Comparison of ENCODE assay signal across 16 mouse cellular contexts in genomic region chr11:107707897-107708610, GRCm38 (mm10). TPM values are rescaled to one million over a fixed set of nuclear protein-coding genes. Genes with fewer than 3 reads are reported as not detected.
DNase-seq lines count a peak whose midpoint lies in the region; ATAC-seq lines count a peak whose summit lies in the region.
"Had no signal": no experiment of that assay in that cellular context is flagged by ENCODE, and none has a peak within 500 bp of the region (broad histone marks: within the 10 kb centered on the region; RNA-seq: fewer than 3 reads in every experiment).

No protein-coding gene starts in this region.

- H3K9ac ChIP-seq in forebrain, embryonic 12.5 days: no peak overlapping the region
- H3K9ac ChIP-seq in hindbrain, embryonic 16.5 days (ENCODE audit: low read depth, low read length): no peak overlapping the region
- H3K9ac ChIP-seq in neural tube, embryonic 12.5 days: no peak overlapping the region
- H3K9ac ChIP-seq: embryonic facial prominence, embryonic 12.5 days; limb, embryonic 15.5 days; lung, embryonic 15.5 days had no signal

- H3K4me2 ChIP-seq in forebrain, embryonic 12.5 days: peak overlapping the region; percentile 22
- H3K4me2 ChIP-seq in hindbrain, embryonic 16.5 days (ENCODE audit: low read length): peak overlapping the region; percentile 28; the same call in 1 of the 2 replicates
- H3K4me2 ChIP-seq in neural tube, embryonic 12.5 days (replicated peaks): peak overlapping the region; percentile 22
- H3K4me2 ChIP-seq: embryonic facial prominence, embryonic 12.5 days; limb, embryonic 15.5 days; lung, embryonic 15.5 days had no signal

- peak; percentile 64 for DNase-seq in embryo, embryonic 10.5 days (ENCODE audit: low spot score)
- no peak for DNase-seq in layer of hippocampus, postnatal 10 days (ENCODE audit: low spot score in 2 of 2)
- DNase-seq in natural killer cell, adult 2 months (ENCODE audit: low spot score in 2 of 2): no peak
- no peak for DNase-seq in urinary bladder, adult 2 months (ENCODE audit: low spot score)
- DNase-seq: adrenal gland, adult 8-10 months; heart, adult 18-20 months; kidney, adult 8-10 months; right cerebral cortex, adult 18-20 months had no signal

- peaks cover 32% of the 10 kb centered on the region for H3K4me1 ChIP-seq in forebrain, embryonic 12.5 days
- peaks cover 6% of the 10 kb centered on the region for H3K4me1 ChIP-seq in hindbrain, embryonic 16.5 days (ENCODE audit: control insufficient read depth, insufficient read depth, low read depth, low read length)
- peaks cover 25% of the 10 kb centered on the region for H3K4me1 ChIP-seq in neural tube, embryonic 12.5 days
- H3K4me1 ChIP-seq: lung, embryonic 15.5 days had no signal

- H3K36me3 ChIP-seq in forebrain, embryonic 12.5 days (replicated peaks): no peaks in the 10 kb centered on the region
- H3K36me3 ChIP-seq in hindbrain, embryonic 16.5 days (ENCODE audit: control insufficient read depth, insufficient read depth, low read length): no peaks in the 10 kb centered on the region
- H3K36me3 ChIP-seq in neural tube, embryonic 12.5 days: no peaks in the 10 kb centered on the region
- H3K36me3 ChIP-seq: embryonic facial prominence, embryonic 12.5 days; limb, embryonic 15.5 days; lung, embryonic 15.5 days had no signal

- 12% methylated on average over 20 of the region's 20 CpGs for WGBS in forebrain, embryonic 12.5 days
- 17% methylated on average over 20 of the region's 20 CpGs for WGBS in hindbrain, embryonic 16.5 days
- 18% methylated on average over 20 of the region's 20 CpGs for WGBS in neural tube, embryonic 12.5 days

- H3K9me3 ChIP-seq in forebrain, embryonic 12.5 days: no peaks in the 10 kb centered on the region
- no peaks in the 10 kb centered on the region for H3K9me3 ChIP-seq in hindbrain, embryonic 16.5 days (ENCODE audit: control insufficient read depth, low read length)
- no peaks in the 10 kb centered on the region for H3K9me3 ChIP-seq in neural tube, embryonic 12.5 days
- H3K9me3 ChIP-seq: embryonic facial prominence, embryonic 12.5 days; limb, embryonic 15.5 days; lung, embryonic 15.5 days had no signal

- ATAC-seq in forebrain, embryonic 12.5 days (ENCODE audit: low FRiP score): no peak
- ATAC-seq in hindbrain, embryonic 16.5 days: peak; percentile 55; the same call in 1 of the 2 replicates
- ATAC-seq in neural tube, embryonic 12.5 days (ENCODE audit: low FRiP score, low read depth): peak; percentile 83
- ATAC-seq: Patski had no signal

- no peak overlapping the region for H3K27ac ChIP-seq in forebrain, embryonic 12.5 days
- H3K27ac ChIP-seq in hindbrain, embryonic 16.5 days (ENCODE audit: low read depth, low read length): no peak overlapping the region
- H3K27ac ChIP-seq in neural tube, embryonic 12.5 days: no peak overlapping the region
- H3K27ac ChIP-seq: embryonic facial prominence, embryonic 12.5 days; limb, embryonic 15.5 days; lung, embryonic 15.5 days had no signal

- H3K27me3 ChIP-seq in forebrain, embryonic 12.5 days: peaks cover 13% of the 10 kb centered on the region
- no peaks in the 10 kb centered on the region for H3K27me3 ChIP-seq in hindbrain, embryonic 16.5 days (replicated peaks; ENCODE audit: control insufficient read depth, insufficient read depth, low read length)
- no peaks in the 10 kb centered on the region; the same call in 1 of the 2 replicates for H3K27me3 ChIP-seq in neural tube, embryonic 12.5 days (replicated peaks)
- H3K27me3 ChIP-seq: embryonic facial prominence, embryonic 12.5 days; limb, embryonic 15.5 days; lung, embryonic 15.5 days; Patski had no signal

- no peak overlapping the region for H3K4me3 ChIP-seq in forebrain, embryonic 12.5 days (replicated peaks)
- no peak overlapping the region for H3K4me3 ChIP-seq in hindbrain, embryonic 16.5 days (ENCODE audit: low read length)
- H3K4me3 ChIP-seq in neural tube, embryonic 12.5 days: no peak overlapping the region
- H3K4me3 ChIP-seq: embryonic facial prominence, embryonic 12.5 days; limb, embryonic 15.5 days; lung, embryonic 15.5 days had no signal

RNA-seq across cellular contexts. Expression of gene Cacng1, which starts 8.3 kb away (rescaled TPM):
- 0.26 TPM in 1 of 2 replicates, not detected in the other for polyA plus RNA-seq in forebrain, embryonic 12.5 days (2016; fragmentation: Nextera tagmentation; extraction: Ambion mirVana)
- polyA plus RNA-seq in hindbrain, embryonic 16.5 days (2015; fragmentation: Nextera tagmentation; extraction: Ambion mirVana): 0.29 and 2.4 TPM in 2 replicates
- polyA plus RNA-seq in neural tube, embryonic 12.5 days (2016; fragmentation: Nextera tagmentation; extraction: Ambion mirVana): 1.5 and 1.8 TPM in 2 replicates
- total RNA-seq in layer of hippocampus, postnatal 10 days (2021): under 1 TPM in 1 of 2 experiments, not detected in 1; 0.27 TPM
- polyA plus RNA-seq in urinary bladder, adult 2 months (2012; rRNA removed): 0.06 TPM in 2 replicates
- total RNA-seq: heart, adult 18-20 months; heart, postnatal 25 days had no signal
- polyA plus RNA-seq: lung, embryonic 15.5 days had no signal
